Mouse (Mus musculus) ES-E14 (cell line): ENCODE data around the gene Il33.

Source experiments
- MAFK ChIP-seq: IDR thresholded peaks from 2 replicates; pipeline ENCODE4 v1.6.1; 2014; ENCODE audit warnings: mild to moderate bottlenecking, low read depth, low read length, inconsistent platforms; ENCODE audit not compliant: insufficient read depth
- ZNF384 ChIP-seq: IDR thresholded peaks from 2 replicates; pipeline ENCODE4 v1.6.1; 2012; ENCODE audit warnings: low read depth, low read length, inconsistent platforms

GRCm38 (mm10) chr19:29892786-29893185 is 32.1 kb upstream of the Il33 start:
- TF ChIP-seq MAFK (no peak), ZNF384 (no peak)
